Mouse (Mus musculus) left cerebral cortex, adult 18-20 months (tissue): Measurements from ENCODE around the gene Gpc5. TPM values are rescaled to one million over a fixed set of nuclear protein-coding genes. Genes with fewer than 3 reads are reported as not detected.

Experiments used
- DNase-seq, 2 experiments: peaks; one replicate each; pipeline ENCODE4 v3.0.0; 2021 to 2022; ENCODE audit warnings: low spot score in 2 of 2, mixed read lengths in 1 of 2
- total RNA-seq, 2 experiments: library from RNA; stranded (reverse); gene quantifications; 2 replicates each; pipeline ENCODE4 v1.2.3; 2021

The Gpc5 gene
- total RNA-seq, 2 experiments from 2014 or later, result 28.9 to 33.1 TPM

DNA sequence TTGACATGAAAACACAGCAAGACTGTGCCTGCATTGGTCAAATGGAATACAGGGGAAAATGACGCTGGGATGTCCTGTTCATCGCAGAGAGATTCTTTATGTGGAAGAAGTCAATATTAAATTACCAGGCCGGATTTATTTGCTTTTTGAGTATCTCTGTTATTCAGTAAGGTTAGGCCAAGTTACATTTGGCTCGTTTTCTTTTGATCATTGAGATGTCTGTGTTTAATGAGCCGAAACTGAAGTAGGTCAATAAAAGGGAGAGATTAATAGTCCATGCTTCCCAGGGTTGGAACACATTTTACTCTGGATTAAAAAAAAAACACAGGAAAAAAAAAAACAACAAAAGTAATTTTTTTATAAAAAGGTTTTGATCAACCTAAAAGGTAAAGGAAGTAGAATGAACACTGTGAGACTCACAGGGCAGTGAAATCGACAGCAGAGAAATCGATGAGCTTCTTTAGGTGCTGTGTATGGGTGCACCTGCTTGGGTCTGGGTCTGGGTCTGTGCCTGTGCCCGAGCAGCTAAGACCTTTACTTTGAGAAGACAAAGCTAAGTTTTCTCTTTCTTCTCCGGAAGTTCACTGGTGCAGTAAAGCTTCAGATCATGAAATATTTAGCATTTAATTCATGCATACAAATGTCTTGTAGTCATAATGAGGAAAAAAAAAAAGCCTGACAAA lies 8.7 kb downstream of the Gpc5 start:
- no peak for DNase-seq

DNA sequence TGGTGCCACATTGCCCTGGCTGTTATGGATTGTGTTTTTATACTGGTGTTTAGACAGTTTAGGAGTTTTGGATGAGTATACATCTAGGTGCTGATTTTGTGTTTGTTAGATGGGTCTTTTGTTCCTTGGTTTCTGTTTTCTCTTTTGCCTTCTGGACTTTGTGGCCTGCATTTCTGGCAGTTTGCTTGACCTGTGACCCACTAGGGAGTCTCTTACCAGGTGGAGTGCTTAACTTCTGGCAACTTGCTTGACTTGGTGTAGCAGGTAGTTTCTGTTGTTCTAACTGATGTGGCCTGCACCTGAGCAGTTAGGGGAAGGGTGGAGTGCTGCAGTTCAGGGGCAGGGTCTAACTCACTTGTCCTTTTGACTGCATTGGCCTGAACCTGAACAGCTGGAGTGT lies 14.3 kb downstream of the Gpc5 start:
- no peak for DNase-seq

DNA sequence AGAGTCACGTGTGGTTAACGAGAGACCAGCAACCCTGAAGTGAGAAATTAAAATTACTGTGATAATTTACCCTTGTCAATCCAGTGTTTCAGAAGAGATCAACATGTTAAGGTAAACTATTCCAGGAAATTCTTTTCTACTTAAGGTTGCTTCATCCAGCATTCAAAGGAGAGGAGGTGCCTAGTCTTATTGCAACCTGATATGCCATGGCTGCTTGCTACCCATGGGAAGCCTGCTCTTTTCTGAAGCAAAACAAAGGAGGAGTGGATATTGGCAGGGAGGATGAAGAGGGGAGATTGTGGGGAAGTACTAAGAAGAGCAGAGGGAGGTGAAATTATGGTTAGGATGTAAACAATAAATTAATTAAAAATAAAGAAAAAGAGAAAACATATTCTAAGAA lies 15.5 kb downstream of the Gpc5 start:
- DNase-seq, result no peak

DNA sequence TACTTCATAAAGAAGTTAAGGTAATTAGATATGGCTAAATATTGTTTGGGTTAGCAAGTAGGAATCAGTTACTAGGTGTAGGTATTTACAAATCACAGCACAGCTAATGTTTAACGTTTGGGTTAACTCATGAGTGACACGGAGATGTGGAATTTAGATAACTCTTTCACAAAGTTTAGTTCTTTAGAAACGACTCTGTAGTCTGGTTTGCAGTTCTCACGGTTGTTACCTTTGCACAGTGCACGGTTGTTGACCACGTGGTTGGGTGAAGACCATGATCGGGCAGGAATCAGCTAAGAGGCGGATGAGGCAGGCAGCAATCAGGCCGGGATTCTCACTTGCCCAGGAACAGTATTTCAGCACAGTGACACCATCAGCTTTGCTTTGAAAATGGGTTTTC lies 26.6 kb downstream of the Gpc5 start:
- no peak for DNase-seq

DNA sequence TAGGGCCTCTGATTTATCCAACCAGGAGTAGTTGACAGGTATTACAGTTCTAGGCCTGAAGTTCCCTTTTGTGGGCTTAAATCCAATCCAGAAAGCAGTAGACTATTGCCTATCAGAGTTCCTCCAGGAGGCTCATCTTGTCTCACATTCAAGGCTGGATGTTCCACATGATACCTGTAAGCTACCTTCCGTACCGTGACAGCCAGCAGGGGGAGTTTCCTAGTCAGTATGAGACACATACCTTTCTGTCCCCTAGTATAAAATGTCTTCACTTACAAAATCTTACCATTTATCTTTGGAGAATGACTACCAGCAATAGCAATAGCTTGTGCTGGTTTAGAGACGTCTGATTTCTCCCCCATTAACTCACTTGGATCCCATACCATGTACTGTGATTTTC lies 56.8 kb downstream of the Gpc5 start:
- DNase-seq, result no peak

DNA sequence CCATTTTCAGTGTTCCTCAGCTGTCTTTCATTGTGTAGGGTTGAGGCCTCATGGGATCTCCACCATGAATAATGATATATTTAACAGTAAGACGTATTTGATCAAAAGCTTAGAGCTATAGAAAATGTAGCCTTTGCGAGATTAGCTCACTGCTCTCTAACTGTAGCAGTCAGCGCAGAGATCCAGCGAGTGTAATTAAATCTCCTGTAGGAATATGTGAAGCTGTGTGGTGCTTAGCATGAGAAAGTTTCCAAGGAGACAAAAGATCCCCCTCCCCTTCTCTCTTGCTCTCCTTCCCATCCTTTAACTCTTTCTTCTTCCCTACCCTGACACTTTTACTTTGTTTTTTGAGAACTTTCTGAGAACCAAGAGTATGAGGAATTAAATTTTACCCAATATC lies 64.6 kb downstream of the Gpc5 start:
- DNase-seq, result no peak

DNA sequence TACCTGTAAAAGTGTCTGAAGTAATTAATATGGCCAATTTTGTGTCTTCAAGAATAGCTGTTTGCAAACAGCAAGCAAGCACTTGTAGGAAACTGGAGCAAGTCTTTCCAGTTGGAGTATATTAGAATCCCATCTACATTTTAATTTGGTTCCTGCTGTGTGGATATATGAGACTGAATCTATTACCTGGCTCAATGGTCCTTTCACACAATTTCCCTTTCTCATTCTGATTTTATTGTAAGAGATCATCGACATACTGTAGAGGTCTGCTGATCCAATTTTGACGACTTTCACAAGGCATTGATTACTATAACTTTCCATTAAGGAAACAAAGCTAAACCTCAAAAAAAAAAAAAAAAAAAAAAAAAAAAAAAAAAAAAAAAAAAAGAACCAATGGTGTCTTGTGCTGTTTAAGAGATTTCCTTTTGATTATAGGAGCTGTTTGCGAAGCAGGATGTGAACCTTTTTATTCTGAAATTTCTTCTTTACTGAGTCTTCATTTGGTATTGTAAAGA lies 85.4 kb downstream of the Gpc5 start:
- no peak for DNase-seq

DNA sequence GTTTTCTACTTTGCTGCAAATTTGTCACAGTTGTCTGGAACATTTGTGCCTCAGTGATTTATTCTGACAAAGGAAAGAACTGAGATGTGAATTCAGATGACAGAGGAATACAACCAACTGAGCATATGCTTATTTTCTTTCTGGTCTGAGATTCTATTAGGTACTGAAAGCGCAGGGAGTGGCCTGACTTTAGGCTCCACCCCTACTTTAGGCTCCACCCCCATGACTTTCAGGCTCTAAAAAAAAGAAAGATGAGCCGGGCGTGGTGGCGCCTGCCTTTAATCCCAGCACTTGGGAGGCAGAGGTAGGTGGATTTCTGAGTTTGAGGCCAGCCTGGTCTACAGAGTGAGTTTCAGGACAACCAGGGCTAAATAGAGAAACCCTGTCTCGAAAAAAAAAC lies 87.9 kb downstream of the Gpc5 start:
- no peak for DNase-seq

DNA sequence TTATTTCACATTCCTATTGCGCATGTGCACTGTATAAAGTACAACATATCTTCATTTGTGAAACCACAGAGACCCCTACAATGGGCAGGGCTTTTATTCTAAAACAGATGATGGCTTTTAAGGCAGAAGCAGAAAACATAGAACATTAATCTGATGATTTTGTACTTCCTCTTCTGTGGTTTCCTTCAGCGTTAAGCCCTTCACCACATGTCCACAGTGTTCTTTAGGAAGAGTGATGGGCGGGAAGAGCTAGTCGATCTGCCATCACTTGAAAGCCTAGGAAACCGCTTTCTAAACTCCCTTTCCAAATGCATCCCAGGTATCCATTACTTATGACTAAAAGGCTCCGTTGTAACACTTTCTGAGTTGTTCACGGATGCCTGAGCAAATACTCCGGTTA lies 96.2 kb downstream of the Gpc5 start:
- no peak for DNase-seq

DNA sequence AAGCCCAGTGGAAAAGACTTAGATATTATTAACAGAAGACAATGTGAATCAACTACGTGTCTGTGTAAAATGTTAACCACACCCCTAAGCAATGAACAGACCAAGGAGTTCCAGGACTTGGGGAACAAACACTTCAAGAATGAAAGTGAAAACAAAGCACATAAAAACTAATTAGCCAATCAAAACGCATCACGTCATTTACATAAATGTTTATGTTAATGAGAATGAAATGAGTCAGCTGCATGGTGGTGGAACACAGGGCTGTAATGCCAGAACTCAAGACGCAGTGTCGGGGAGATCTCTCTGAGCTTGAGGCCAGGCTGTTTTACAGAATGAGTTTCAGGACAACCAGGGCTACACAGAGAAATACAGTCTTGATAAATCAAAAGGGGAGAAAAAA lies 136.1 kb downstream of the Gpc5 start:
- no peak for DNase-seq

DNA sequence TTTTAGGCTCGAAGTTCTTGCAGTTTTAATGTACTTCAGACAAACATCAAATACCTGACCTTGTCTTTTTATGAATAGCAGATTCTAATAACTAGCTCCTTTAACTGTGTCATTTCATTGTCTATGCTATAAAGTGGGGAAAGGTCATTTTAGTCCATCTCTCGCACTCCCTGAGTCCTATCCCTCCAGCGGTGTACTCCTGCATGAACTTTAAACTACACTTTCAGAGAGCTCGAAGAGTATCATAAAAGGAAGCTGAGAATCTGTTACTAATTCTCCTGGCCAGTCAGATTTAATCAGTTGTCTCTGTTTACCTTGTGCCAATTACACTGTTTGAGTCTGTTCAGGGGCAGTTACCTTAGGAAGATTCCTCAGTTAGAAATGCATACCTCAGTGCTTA lies 144.4 kb downstream of the Gpc5 start:
- DNase-seq, result no peak

DNA sequence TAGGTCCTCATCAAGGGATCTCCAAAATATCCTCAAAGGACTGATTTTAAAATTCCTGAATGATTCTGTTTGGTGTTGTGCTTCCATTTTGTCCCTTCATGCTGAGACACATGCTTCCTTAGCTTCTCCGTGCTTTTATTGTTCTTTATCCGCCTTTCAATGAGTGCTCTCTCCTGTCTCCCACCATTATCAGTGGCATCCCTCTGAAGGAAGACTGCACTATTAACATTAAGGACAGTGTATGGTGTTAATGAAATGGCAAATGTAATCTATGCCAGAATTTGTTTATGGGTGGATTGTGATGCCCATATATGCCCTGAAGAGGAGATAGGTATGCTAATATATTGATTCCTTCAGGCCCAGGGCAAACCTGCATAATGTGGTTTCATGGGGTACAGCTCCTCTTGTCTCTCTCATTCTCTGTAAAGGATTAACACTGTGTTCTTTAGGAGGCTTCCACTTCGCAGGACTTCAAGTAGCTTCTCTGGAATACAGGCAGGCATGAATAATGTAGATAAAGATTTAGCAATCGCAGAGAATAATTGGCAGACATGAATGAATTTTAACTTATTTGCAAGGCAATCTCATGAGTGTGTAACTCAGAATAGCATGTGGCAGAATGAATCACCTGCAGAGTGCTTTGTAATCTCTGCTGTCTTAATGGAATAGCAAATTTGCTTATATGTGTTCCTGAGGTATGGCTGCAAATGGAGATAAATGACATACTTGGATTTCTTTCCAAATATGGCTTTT lies 148.8 kb downstream of the Gpc5 start:
- DNase-seq, result no peak

DNA sequence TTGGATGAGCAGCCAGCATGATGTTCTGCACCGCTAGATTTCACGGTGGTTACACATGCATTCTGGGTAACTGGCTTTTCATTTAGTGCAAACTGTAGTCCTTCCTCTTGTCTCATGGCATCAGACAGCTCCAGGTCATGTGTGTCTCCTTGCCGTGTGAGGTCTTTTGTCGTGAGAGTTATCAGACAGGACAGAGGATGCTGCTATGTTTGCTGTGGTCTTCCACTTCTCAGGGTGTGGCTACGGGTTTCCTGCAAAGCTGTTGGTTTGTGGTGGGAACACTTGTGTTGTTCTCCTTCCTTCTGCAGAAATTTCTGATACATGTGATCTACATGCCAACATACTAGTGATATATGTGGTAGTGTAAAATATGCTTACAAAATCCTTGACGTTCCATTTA lies 158.5 kb downstream of the Gpc5 start:
- DNase-seq, result no peak

DNA sequence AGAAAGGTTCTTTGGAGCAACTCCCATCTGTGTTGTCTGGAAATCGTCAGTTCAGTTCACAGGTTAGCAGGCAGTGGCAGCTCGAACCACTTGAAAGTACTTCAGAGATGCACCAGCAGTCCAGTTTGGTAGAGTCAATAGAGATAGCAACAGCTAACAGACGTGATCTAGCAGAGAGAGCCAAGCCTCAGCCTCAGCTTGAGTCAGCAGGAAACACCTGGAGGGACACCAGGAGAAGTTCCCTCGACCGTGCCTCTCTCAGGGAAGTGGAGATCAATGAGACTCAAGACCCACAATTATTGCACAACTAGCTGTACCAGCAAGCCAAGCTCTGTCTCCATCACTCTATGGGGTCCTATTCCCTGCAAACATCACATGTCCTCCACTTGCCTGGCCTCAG lies 159.8 kb downstream of the Gpc5 start:
- no peak for DNase-seq

DNA sequence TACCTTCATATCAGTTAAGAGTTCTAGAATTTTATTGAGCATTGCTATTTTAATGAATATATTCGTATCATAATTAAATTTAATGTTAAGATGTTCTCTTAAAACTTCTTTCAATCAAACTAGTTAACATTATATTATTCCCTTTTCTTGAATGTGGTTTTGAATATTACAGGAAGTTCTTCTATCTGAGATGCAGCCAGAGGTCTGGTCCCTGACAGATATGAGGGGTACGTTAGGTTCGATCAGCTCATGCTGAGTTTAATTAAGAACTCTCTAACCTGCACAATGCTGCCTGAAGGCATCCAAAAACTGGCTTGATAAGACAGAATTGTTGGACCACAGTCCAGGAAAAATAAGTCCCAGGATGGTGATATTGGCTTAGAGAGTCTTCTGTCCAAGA lies 161.1 kb downstream of the Gpc5 start:
- no peak for DNase-seq

DNA sequence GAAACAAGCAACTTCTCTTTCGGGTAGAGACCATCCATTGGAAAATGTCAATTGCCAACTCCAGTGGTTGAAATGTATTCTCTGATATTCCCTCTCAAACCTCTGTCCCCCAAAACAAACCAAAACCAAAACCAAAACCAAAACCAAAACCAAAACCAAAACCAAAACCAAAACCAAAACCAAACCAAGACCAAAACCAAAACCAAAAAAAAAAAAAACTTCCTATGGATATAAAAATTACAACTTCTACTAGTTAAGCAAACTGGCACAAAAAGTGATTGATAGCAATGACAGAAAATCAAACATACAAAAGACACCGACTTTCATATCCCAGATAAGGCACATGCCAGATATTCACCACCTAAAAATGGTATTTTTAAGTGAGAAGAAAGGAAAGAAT lies 161.7 kb downstream of the Gpc5 start:
- no peak for DNase-seq

DNA sequence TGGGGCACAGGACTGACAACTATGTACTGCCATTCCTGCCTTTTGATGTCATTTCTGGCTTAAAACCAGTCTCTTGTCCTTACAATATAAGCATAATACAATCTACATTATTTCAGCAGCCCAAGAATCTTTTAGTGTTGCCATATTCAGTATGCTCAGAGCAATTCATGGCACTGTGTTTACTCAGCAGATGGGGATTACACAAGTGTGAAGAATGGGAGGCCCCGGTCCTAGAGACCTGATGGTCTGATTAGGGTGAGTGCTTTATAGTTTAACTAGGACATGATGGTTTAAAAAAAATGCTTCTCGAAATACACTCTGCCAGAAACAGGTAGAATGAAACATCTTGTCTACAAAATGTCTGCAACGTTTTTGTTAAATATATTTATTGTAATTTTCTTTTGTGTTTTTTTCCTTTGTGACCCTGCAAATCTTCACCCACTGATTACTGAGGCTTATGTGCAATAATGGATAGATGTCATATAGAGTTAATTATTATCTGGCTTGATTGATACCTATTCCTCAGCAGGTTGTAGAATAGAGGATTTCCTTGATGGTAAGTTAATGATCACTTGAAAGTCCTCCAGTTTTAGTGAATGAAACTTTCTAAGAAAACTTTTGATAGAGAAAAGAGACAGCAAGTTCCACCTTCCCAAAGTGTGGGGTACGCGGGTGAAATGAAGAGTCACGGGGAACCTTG lies 177.8 kb downstream of the Gpc5 start:
- no peak for DNase-seq

DNA sequence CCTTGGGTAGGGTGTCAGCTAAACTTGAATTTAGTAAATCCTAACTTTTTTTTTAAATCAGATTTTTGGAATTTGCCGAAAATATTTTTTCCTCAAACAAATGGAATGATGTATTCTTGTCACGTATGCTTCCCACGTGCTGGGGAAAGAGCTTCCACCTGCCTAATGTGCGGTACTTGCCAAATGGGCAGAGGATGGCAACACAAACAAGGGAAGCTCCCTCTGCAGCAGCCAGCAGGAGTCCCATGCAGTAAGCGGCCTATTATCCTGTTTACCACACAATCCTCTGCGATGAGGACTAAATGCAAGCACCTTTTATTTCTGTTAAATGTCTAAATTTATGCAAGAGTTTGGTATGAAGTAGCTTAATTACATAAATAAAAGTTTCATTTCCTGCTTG lies 178.4 kb downstream of the Gpc5 start:
- DNase-seq, result no peak

DNA sequence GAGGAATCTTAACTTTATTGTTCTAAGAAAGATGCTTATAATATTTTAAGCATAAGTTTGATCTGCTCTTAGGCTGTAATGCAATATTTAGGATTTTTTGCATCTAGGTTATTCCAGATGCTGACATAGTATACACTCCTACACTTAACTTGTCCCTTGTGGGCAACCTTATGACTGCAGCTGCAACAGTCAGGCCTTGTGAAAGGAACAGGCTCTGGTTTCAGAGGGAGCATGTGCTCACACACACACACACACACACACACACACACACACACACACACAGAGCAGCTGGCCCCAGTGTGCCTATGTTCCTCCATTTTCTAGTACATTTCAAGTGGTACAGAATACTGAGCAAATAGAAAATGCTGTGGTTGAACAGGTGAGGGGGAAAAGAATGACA lies 190.8 kb downstream of the Gpc5 start:
- DNase-seq, result no peak

DNA sequence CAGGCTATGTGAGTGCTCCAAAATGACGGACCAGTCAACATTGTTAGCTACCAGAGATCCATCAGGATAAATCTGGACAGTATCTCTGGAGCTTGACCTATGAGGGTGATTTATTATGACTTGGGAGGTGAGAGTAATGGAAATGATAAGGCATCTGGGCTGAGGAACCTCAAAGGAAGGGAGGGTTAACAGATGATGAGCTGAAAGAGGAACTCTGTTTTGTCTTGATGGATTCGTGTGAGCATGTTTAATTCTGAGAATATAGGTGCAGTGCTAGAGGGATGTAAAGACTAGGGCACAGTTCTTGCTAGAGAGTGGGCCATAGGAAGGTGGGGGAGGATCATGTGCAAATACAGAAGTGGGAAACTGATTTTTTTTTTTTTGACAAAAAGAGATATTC lies 232.2 kb downstream of the Gpc5 start:
- no peak for DNase-seq

DNA sequence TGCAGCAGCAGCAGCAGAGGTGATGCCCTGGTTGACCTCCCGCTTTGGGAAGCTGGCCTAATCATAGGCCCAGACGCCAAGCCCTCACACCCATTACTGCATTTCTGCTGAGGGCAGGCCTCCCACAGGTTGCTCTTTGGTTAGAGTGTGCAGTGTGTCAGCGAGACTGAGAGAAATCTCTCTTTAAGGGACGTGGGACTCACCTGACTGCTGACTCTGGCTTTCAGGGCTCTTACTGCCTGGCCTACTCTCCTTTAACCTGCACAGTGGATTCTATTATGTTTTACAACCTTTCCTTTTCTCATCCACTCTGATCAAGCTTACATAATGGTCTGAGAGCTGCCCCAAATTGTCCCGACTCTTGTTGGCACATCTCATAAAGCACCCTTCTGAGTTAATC lies 234.4 kb downstream of the Gpc5 start:
- DNase-seq, result no peak

DNA sequence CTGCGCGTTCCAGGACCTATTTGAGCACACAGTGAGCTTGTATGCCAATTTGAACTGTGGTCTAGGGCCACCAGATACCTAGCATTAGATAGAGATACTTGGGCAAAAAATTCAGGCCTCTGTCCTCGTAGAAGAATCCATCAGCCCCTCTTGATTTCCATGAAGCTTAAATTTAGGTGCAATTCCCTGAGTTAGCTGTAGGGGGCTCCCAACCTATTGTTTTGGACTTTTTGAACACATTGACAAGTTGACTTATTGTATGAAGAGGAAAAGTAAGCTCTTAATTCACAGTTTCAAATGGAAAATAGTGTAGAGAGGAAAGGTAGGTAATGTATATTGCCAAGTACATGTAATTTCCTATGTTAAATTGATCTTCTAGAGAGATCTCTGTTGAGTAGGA lies 247.1 kb downstream of the Gpc5 start:
- DNase-seq, result no peak
